Mouse (Mus musculus) cerebellum, adult (tissue): ENCODE measurements around the gene Ralgps2.
A peak's percentile ranks its signal among the peaks of the same experiment; 100 is the strongest.

Experiments used
- ATAC-seq: cut with Nextera tagmentation; 2 replicates; pipeline ENCODE4 v1.9.2; 2017; ENCODE audit warnings: mild to moderate bottlenecking, moderate library complexity, mixed read lengths; ENCODE audit not compliant: insufficient number of reproducible peaks, low FRiP score, low TSS enrichment

The Ralgps2 gene

DNA sequence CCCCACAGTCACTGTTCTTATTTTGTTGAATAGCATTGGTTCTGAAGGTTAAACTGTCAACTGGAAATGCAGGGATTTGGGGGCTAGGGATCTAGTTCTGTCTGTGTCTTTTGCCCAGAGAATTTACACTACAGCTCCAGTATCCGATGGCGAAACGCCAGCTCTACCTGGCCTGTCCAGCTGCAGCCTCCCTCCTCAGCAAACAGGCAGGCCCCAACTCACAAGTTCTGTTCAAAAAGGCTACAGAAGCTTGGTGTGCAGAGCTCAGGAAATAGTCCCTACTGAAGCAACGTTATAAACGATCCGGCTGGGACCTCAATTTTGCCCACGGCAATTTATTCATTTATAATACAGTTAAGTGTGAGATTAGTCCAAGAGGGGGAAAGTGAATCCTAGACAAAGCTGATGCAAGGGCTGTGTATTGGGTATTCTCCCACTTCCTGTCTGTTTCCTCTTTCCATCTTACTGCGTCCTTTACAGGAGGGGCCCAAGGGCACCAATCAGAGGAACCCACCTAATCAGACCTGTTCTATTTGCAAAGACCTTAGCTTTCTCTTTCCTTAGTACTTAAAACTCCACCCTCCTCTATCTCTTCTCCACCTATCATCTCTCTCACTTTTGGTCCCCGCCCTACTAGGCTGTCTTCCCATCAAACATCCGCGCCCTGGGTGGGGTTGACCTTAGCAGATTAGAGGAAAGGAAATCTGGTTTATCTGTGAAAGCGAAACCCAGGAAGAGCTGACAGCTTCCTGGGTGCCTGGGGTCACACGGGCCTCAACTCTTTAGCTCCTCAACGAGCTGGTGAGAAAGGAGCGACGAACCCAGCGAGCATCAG, 16.7 kb upstream of the Ralgps2 start:
- ATAC-seq, result no peak

DNA sequence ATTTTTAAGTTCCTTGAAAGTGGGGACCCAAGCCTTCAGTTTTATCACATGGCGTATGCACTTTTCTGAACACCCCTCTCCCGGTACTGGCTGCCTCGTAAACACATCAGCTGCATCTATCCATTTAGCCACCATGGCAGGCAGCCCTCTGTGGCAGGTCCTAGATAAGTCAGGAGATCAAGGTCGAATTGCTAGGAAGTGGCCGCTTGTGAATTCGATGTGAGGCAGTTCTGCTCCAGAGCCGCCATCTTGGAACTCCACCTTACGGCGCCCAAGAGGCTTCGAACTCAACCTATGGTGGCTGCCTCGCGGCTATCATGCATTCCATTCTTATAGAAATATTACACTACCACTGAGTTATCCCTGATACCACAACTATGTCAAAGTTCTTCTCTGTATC, 14.8 kb upstream of the Ralgps2 start:
- ATAC-seq, result no peak

DNA sequence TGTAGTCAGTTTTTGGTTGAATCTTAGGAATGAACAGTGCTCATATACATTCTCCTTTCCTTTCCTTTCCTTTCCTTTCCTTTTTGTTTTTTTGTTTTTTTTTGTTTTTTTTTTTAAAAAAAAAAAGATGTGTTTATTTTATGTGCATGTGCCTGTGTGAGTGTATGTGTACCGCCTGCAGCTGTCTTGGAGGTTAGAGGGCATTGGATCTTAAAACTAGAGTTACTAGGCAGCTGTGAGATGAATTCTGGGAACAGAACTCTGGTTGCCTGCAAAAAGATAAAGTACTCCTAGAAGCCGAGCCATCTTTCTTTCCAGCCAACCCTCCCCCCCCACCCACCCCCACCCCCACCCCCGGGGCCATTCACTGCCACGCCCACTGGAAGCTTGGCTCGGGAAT, 10.9 kb upstream of the Ralgps2 start:
- ATAC-seq, result no peak

DNA sequence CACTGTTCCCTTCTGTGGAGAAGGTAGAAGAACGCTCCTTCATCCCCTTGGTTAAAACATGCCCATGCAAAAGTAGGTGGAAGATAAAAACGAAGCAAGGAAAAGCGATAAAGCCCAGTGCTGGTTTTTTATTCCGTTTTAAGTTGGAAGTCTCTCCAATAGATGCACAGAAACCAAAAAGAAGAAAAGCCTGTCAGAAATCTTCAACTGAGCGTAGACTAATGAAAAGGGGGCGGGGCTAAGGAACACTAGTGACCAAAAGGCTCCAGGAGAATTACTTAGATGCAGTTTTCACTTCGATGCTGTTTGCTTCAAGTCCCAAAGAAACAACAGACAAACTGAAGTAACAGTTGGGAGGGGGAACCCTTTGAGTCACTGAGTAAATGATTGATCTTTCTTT, 1.2 kb upstream of the Ralgps2 start:
- no peak for ATAC-seq

DNA sequence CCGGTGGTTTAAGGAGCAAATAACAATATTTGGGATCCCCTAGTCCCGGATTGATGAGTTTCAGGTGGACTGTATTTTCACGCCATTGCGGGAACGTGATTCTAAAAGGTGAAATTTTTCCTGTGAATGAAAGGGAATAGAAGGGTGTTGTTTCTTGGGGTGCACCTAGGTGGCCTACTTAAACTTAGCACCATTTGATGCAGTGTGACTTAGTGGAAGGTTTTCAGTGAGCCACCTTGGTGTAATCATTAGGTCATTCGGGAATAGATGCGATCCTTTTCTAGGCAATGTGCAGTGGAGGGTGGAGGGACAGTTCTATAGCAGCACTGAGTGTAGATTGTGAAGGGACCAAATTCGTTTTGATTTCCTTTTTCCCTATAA, 706 bp upstream of the Ralgps2 start:
- ATAC-seq, result peak; percentile 49

DNA sequence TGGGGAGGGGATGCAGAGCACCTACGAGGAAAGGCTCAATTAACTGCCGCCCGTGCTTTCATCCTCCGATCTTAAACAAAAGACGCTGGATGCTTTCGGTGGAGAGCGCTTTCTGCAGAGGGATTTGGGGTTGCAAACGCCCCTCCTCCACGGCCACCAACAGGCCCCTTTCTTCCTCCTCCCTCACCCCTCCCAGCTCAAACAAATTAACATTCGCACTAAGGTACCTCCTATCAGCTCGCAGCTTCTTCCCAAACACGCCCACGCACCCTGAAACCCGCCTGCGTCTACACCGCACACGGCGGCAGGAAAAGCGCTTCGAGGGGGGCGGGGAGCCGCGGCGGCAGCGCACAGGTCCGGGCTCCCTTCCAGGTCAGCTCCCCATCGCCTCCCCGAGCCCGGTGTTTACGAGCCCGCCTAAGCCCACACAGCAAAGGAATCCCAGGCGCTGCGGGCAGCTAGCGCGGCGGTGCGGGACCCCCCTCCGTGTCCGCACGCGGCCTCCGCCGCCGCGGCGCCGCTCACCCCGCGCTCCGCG, 652 bp downstream of the Ralgps2 start:
- ATAC-seq, result peak; percentile 75

DNA sequence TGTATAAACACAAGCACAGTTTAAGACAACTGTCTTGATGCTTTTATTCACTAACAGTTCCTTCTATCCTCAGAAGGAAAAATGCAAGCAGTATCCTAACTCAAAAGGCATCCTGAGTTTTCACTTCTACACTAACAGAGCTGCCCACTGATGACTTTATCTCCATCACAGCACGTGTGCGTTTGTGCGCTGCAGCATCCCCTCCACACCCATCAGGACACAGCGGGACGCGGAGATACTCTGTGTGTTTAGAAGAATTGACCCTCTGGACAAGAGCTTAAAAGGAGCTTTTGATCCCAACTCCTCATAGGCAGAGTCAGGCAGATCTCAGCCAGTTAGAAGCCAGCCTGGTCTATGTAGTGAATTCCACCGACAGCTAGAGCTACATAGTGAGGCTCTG, 2.0 kb downstream of the Ralgps2 start:
- no peak for ATAC-seq

DNA sequence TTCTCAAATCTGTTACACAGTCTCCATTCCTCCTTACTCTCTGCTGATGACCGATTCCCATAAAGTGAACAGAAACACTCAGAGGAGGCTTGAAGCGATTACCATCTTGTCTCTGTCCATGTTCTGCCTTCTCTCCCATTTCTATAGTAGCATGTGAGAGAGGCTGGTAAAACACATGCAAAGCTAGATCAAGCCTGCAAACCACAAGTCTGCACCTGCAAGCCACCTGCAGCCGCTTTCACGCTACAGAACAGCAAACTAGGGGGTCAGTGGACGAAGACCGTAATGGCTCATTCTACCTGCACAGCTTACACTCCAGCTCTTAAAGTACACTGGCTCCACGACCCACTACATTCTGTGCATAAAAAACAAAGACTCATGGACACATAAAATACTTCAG, 5.7 kb downstream of the Ralgps2 start:
- no peak for ATAC-seq

DNA sequence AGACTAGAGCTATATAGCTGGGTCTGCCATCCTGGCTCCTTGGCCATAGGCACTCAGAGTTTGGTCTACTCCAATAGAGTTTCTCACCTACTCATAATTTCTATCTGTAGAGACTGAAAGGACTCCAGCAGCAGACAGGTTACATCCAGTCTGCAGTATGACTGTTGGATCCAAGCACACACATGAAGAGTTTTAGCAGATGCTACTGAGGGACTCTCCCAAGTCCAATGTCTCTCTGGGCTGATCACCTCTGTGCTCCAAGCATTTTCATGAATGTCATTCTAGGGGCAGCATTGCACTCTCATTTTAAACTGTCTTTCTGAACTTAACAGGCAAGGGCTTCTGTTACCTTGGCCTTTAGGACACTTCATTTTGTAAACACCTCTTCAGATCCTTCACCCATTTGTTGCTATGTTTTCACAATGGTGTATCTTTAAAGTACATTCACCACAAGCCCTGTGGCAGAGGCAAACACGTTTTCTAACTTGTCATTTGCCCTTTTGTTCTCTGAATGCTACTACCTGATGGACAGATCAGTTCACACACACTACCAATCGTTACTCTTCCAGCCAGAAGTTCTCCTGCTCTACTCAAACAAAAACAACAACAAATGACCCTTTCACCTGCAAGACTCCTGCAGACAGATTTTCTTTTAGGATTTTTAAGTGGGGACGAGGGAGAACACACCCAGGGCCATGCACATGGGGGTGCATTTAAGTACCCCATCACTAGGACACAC, 7.2 kb downstream of the Ralgps2 start:
- ATAC-seq, result no peak

DNA sequence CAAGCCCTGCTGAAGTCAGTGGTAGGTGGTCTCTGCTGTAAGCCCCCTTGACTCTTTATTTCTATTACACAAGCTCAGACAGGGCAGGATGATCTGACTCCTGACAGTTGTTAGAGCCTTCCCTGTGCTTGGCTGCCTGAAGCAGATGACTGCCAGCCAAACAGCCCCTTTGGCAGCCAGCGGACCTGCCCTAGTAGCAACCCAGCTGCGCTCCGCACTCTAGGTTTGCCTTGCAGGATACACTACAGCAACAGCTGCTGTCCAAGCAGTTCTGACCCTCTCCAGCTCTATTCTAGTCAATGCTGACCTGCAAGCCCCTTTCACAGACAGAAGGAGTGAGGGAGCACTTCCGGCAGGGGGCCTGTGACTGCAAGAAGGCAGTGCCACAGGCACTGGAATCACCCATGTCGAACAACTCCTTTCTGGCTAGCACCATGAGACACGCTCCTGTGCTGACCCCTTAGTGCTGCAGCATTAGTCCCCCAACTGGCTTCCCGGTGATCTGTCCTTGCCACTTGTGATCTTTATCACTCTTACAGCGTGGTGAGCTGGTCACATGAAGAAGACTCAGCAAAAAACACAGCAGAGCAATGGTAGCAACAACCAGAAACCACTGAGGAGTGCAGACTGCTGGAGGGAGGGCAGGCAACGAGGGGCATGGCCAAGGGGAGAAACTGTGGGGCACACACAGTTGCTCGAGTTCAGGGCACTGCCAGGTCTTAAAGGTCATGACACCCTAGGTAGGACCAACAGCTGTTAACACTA, 8.1 kb downstream of the Ralgps2 start:
- ATAC-seq, result no peak

DNA sequence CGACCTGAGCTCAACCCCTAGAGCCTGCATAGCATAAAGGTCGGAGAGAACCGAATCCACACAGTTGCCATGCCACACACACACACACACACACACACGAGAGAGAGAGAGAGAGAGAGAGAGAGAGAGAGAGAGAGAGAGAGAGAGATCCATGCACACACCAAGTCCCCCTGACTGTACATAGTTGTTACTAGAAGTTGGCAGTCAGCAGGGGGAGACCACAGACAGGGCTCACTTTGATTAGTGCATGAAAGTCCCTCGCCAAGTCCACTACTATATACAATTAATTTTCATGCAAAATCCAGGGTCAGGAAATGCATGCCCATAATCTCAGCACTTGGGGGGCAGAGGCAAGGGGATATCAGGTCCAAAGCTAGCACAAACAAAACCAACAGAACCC, 9.2 kb downstream of the Ralgps2 start:
- ATAC-seq, result no peak

DNA sequence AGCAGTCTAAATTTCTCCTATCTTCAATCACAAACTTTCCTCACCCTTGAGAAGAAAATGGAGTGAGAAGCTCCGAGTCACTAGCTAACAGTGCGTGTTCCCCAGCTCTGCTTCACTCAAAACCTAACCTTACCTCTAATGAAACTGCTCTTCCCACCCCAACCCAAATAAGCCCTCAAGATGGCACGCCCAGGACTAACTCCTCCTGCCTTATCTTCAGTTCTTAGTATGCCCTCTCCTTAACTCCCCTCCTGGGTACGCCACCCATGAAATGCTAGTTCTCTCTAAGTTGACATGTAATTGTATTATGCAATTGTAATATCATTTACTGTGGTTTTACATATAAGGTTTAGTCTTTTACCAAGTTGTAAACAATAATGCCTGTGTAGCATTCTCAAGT, 11.2 kb downstream of the Ralgps2 start:
- ATAC-seq, result no peak

DNA sequence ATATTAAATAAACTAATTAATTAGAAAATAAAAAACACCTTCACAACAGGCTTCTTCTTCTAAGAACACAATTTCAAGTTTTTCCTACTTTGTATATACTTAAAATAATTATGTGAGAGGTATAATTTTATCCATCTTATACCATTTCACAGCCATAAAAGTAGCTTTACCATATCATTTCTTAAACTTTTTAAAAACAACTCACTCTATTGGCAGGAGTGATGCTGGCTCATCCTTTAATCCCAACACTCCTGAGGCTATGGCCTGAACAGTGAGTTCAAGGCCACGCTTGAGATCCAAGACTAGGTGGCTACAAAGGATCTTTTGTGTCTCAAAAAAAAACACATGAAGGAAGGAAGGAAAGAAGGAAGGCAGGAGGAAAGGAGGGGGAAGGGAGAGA, 15.9 kb downstream of the Ralgps2 start:
- ATAC-seq, result no peak

DNA sequence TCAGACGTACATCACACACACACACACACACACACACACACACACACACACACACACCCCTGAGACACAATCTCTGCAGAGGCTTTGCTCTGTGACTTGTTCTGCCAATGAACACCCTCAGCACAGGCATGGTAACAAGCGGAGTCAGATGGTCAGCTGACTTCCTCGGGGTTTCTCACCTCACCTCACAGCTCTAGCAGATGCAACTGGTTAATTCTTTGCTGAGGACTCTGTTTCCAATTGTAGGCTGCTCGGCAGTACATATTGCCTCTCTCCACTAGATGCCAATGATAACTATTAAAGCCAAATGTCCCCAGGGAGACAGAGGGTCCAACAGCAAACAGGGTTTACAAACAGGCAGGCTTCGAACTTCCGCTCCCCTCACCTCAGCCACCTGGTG, 16.5 kb downstream of the Ralgps2 start:
- ATAC-seq, result no peak

DNA sequence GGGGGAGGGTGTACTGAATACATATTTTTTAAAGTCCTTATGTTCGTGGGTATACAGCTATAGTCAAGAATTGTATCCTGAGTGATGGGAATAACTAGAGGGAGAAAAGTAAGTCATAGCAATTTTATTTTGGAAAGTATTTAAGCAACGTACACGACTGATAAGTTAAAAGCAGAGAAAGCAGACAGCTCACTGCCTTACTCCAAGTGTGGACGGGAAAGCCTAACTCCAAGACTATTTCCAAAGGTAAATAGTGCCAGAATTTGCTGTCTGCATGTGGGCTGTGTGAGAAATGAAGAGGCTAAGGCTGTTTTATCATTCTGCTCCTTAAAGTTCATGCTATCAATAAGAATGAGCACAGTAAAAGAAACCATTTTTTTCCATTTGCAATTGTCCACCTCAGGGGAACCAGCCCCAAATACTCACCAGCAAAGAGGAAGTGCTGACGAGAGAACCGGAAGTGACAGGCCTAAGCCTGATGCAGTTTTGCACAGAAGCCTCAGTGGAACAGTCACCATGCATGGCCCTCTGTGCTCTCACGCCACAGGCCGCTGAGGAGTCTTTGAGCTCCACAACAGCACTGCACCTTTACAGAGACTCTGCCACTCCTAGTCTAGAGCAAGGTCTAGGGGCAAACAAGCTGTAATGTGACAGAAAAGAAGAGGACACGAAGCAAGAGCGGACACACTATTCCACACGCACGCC, 18.0 kb downstream of the Ralgps2 start:
- ATAC-seq, result no peak

DNA sequence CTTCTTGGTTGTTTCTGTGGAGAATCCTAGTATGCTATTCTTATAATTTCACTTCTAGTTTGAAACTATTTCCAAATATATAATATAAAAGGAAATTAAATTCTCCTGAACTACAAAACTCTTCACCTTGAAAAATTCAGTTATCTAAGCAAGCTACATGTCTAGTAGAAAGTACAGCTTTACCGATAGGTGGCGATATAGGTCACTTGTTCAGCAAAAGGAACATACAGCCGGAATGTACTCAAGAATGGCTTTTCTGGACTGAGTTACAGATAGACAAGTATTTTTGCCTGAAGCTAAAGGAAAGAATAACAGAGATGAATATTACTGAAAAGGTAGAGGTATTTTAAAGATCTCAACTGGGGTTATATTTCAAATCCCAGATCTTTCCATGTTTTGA, 22.0 kb downstream of the Ralgps2 start:
- peak; percentile 72; the same call in 1 of the 2 replicates for ATAC-seq

DNA sequence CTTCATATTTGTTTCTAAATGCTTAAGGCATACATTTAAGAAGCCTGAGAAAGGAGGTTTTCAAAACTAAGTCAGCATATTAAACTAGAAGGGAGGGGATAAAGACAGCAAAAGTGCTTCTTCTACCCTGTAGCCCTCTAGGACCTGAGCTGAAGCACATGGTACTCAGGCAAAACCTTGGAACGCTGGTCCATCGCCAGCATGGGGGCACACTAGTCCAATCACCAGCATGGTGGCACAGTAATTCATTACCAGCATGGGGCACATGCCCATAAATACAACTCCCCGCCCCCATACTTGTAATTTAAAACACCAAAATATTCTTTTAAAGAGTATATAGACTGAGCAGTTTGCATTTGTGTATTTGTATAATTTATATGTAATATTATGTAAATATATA, 23.1 kb downstream of the Ralgps2 start:
- ATAC-seq, result no peak

DNA sequence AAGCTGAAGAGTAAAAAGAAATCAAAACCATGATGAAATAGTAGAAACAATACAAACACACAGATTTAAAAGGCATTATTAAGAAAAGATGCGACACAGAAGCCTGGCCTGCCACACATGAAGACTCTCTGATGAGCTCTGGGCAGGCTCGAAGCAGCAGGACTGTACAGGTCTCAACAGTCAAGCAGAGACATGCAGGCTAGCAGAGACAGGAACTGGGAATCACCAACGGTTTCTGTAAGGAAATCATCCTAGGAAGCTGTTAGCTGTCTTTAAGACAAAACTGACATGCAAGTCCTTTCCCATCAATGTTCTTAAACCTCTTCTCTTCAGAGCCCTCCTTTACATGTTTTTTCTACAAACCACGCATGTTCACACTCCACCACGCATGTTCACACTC, 24.5 kb downstream of the Ralgps2 start:
- ATAC-seq, result no peak

DNA sequence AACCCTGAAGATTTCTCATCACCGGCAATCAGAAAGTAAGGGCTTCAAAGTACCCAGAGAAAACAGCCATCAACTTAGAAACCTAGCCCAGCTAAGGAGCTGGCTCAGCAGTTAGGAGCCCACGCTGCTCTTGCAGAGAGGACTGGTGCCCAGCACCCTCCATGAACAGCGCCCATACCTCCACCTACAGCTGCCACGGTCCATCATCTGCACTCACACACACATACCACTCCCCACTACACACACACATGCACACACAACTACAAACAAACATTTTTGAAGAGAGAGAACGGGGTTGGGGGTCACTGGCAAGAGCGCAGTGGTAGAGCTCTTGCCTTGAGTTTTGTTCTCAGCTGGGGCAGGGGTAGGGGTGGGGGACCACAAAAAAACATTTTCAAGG, 26.2 kb downstream of the Ralgps2 start:
- ATAC-seq, result no peak

DNA sequence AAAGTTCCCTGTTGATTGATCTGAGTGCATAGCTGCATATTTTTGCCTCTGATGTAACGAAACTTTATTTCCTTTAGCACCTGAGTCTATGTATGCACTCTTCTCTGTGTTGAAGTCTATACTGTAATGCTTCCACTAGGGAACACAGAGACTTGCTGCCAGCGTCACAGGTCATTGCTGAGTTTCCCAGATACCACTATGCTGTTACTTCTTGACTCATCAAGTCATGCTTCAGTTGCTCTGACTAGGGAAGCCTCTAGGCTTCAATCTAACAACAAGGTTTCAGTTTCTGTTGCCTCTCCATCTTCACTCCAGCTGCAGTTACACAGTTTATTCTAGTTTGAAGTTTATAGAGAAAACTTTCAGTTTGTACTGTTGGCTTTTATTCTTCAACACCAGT, 28.5 kb downstream of the Ralgps2 start:
- ATAC-seq, result no peak
